Mouse (Mus musculus) layer of hippocampus, postnatal 14 days (tissue): ENCODE measurements around the gene Clptm1. TPM values are rescaled to one million over a fixed set of nuclear protein-coding genes. Genes with fewer than 3 reads are reported as not detected.
"Not testable (repeated sequence)": the region's sequence is repeated elsewhere in the genome, so short reads cannot be mapped to it uniquely, and the experiment has no call there.

ENCODE experiments used
- DNase-seq, 2 experiments: peaks; one replicate each; pipeline ENCODE4 v3.0.0; 2021 to 2022; ENCODE audit warnings: low spot score in 2 of 2, mixed read lengths in 1 of 2
- total RNA-seq, 2 experiments: library from RNA; stranded (reverse); gene quantifications; 2 replicates each; pipeline ENCODE4 v1.2.3; 2021

Gene Clptm1
- total RNA-seq, 2 experiments from 2014 or later = 151 to 160 TPM

DNA sequence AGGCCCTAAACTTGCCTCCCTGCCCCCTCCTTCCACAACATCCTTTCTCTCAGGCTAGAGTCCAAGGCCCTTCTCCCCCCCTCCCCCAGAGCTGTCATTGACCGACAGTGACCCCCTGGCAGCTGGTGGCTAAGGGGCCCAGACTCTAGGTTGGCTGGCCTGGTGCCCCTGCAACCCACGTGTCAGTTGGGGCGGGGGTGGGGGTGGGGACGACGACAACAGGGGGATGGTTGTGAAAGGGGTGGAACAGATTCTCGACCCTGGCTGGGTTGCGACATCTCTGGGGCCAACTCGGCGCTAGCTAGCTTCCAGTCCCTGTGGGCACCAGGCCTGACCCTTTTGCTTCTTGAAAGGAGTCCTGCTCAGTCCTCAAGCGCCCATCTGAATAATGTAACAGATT is 28.6 kb upstream of the Clptm1 start:
- DNase-seq = peak in 1 of 2 experiments; percentile 81

GRCm38 (mm10) chr7:19691873-19692865 is 27.3 kb upstream of the Clptm1 start, which contains the start of gene Apoc1:
Gene Apoc1 (minus strand): TSS chr7:19692660.
- no peak for DNase-seq

DNA sequence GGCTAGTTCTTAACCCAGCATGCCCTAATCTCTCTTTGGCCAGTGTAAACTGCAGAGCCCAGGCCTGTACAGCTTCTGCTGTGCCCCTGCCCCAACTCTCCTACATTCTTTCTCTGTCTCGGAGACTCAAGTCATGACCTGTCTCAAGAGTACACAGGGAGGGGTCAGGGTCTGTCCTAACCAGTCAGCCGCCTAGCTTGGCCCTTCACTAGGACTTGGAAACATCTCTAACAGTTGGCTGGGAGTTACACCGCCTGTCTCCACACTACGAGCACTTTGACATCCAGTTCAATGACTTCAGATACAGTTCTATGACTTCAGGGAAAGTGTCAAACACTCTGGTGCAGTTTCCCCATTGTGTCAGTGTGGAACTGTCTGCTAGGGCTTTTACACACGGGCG is 26.6 kb upstream of the Clptm1 start:
- no peak for DNase-seq

GRCm38 (mm10) chr7:19690845-19691244 is 26.0 kb upstream of the Clptm1 start:
- DNase-seq = no peak

DNA sequence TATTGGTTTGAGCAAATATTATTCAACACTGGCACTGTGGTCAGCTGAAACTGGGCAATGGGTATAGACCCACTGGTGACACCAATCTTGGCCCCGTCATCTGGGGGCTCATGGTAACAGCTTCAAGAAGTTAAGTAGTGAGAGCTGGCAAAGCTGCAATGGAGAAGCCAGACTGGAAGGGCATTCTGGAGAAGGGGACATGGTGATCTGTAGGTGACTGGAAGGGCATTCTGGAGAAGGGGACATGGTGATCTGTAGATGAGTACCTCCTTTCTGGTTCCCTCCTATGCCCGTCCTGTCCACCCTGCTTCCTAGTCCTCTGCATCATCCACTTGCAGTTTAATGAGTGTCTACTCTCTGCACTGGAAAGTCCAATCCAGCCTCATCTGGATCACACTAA is 23.8 kb upstream of the Clptm1 start:
- DNase-seq = no peak

DNA sequence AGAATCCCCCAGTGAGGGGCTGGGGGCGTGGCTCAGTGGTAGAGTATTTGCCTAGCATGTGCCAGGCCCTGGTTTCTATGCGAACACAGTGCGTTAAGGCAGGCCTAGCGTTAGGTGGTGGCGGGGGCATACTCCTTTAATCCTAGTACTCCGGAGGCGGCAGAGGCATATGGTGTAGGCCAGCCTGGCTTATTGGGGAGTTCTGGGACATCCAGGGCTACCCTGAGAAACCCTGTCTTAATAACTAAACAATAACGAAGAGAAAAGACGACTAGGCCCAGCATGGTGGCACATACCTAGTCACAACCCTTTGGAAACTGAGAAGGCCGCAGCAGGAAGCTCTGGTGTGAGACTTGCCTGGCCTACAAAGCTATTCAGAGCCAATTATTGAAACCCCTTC is 23.3 kb upstream of the Clptm1 start:
- no peak for DNase-seq

GRCm38 (mm10) chr7:19686927-19687583 is 22.2 kb upstream of the Clptm1 start:
- not testable (repeated sequence) for DNase-seq

- no peak for DNase-seq
These were observed 21.7 kb upstream of the Clptm1 start for GRCm38 (mm10) chr7:19686521-19686920.

- DNase-seq = no peak
These were observed 20.5 kb upstream of the Clptm1 start for GRCm38 (mm10) chr7:19685374-19685773.

DNA sequence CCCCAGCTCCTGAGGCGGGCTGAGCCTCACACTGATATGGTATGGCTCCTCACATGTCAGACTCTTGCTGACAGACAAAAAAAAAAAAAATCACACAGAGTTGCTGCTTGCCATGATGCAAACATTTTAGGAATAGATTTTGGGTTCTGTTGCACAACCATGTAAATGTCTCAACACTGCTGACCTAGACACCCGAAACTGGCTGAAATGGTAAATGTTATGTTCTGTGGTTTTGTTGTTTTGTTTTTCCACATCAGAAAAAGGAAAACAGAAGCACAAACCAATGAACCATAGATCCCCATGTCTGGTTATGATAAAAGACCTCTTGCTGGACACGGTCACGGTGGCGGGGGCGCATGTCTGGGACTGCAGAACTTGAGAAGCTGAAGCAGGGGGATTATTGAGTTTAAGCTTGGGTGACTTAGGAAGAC is 19.0 kb upstream of the Clptm1 start:
- DNase-seq = no peak

GRCm38 (mm10) chr7:19682979-19683378 is 18.1 kb upstream of the Clptm1 start:
- no peak for DNase-seq

DNA sequence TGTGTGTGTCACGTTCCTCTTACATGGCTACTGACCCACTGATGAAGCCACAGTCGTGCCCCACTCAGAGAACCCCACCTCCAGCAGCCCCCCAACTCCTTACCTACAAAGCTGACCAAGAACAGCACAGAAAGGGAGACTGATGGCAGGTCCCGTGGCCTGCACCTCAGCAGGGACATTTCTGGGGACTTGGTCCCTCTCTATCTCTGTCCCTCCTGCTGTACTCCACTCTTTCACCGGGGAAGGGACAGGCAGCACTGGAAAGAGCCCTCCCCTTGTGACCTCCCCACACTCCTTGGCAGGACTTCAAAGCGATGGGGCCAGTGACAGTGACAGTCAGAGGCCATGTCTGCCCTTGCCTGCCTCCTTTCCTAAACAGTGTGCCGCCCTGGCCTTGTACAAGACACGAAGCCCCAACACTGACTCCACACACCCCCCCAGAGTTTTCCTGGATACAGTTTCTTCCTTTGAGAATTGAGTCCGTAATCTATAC is 16.4 kb upstream of the Clptm1 start, which contains the start of the genes Gm44805 and Apoc4:
Gene Gm44805 (minus strand): TSS at position 222 of the 493 bp plus-strand sequence.
Gene Apoc4 (minus strand): TSS at position 278 of the 493 bp plus-strand sequence.
- DNase-seq = no peak

- no peak for DNase-seq
These were observed 15.9 kb upstream of the Clptm1 start for GRCm38 (mm10) chr7:19680702-19681101.

- no peak for DNase-seq
These were observed 14.1 kb upstream of the Clptm1 start for GRCm38 (mm10) chr7:19678901-19679300.

- DNase-seq = no peak
These were observed 13.0 kb upstream of the Clptm1 start, which contains the start of gene Apoc2 for GRCm38 (mm10) chr7:19677872-19678271. Gene Apoc2 (minus strand): TSS chr7:19677941.

DNA sequence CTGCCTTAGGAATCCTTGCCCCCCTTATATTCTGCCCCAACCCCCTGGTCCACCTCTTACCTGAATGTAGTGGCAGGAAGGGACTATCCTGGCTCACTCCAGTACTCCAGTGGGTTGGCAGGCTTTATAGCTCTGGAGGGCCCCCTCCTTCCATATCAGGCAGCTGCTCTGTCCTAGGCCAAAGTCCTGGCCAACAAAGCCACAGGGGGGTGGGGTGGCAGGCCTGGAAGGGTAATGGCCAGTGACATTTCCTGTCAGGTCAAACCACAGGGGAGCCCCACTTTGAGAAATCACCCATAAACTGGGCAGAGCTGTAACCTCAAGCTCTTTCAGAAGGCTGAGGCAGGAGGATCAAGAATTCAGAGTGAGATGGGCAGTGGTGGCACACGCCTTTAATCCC is 11.8 kb upstream of the Clptm1 start:
- no peak for DNase-seq

DNA sequence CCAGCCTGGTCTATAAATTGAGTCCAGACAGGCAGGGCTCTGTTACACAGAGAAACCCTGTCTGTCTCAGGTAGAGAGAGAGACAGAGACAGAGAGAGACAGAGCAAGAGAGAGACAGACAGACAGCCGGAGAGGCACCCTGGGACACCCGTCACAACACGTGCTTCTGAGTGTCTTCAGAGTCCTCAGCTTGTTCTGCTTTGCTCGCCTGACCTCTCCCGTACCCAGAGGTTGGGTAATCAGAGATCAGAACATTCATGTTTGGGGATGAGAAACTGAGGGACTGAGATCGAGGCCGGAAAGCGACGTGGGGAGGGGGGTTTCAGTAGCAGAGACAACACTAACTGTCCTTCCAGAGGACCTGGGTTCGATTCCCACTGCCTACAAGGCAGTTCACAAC is 11.0 kb upstream of the Clptm1 start:
- DNase-seq = no peak

DNA sequence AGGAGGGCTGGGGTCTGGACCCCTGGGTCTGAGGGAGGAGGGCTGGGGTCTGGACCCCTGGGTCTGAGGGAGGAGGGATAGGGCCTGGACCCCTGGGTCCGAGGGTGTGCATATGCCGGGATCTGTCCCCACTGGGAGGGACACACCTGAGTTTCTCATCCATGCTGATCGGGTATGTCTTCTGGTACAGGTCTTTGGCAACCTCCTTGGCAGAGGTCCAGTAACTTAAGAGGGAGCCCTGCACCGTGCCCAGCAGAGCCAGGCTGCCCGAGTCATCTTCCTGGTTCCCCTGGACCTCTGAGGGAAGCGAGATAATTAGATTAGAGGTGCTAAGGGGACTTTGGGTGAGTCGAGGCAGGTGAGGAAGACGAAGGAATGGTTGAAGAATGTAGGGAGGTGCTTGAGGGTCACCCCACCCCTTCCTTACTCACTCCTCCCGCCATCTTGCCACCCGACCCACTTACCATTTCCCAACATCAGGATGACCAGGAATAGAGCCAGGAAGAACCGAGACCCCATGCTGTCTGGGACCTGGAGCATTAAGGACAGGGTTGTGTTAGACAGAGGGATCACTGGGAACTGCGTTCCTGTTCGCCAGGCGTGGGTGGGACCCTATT is 8.4 kb upstream of the Clptm1 start:
- no peak for DNase-seq

DNA sequence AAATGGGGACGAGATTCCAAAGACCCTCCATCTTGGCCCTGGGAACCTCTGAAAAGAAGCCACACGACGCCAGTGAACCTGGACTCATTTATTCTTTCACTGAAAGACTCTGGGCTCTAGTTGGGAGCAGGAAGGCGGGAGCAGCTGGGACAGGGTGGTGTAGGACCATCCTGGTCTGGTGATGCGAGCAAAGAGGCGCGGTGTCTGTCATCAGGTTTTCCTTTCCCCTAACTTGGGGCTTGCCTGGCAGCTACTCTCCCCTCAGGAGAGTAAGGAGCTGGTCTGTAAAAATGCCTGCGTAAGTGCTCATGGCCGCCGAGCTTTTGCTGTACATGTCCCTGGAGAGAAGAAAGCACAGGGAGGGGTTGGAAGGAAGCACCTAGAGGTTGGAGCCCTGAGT is 6.7 kb upstream of the Clptm1 start:
- no peak for DNase-seq

- DNase-seq = peak; percentile 92 to 97
These were observed 4.3 kb upstream of the Clptm1 start for GRCm38 (mm10) chr7:19668947-19669721.
